Mouse (Mus musculus) erythroblast, embryonic 14.5 days (primary cell): ENCODE measurements around the gene Csnk2a2. TPM values are rescaled to one million over a fixed set of nuclear protein-coding genes. Genes with fewer than 3 reads are reported as not detected.

Experiments used
- H3K27me3 ChIP-seq: 2 replicates; pipeline ENCODE4 v1.6.1; 2012; ENCODE audit warnings: inconsistent platforms; ENCODE audit not compliant: control insufficient read depth
- H3K36me3 ChIP-seq: 2 replicates; pipeline ENCODE4 v1.6.1; 2012; ENCODE audit warnings: mild to moderate bottlenecking, inconsistent platforms; ENCODE audit not compliant: control insufficient read depth
- H3K4me1 ChIP-seq: 2 replicates; pipeline ENCODE4 v1.6.1; 2012; ENCODE audit warnings: inconsistent platforms; ENCODE audit not compliant: control insufficient read depth
- H3K4me3 ChIP-seq: replicated peaks from 2 replicates; pipeline ENCODE3; 2012; ENCODE audit warnings: moderate library complexity, mild to moderate bottlenecking, inconsistent platforms
- H3K9me3 ChIP-seq: 2 replicates; pipeline ENCODE4 v1.6.1; 2012; ENCODE audit warnings: low read length, inconsistent platforms, mixed read lengths; ENCODE audit not compliant: control insufficient read depth
- GATA1 ChIP-seq: IDR thresholded peaks from 2 replicates; pipeline ENCODE4 v1.6.1; 2012; ENCODE audit warnings: low read length, inconsistent platforms, mixed read lengths
- TAL1 ChIP-seq: IDR thresholded peaks from 3 replicates; pipeline ENCODE4 v1.6.1; 2012; ENCODE audit warnings: low read length, inconsistent platforms, mixed read lengths
- polyA plus RNA-seq: library from polyadenylated mRNA; stranded (reverse); fragments of >175 nt; gene quantifications from 2 replicates; pipeline ENCODE4 v1.2.3, GENCODE M21; 2012

The Csnk2a2 gene
- polyA plus RNA-seq, 1 experiment: 0.80 TPM

- H3K9me3 ChIP-seq: no peaks in the 10 kb centered on the region
- H3K4me3 ChIP-seq: no peak overlapping the region
- peaks cover 6% of the 10 kb centered on the region for H3K27me3 ChIP-seq
- peaks cover under 1% of the 10 kb centered on the region for H3K36me3 ChIP-seq
- peaks cover 15% of the 10 kb centered on the region for H3K4me1 ChIP-seq
- TF ChIP-seq TAL1 (no peak), GATA1 (no peak)
Measured at GRCm38 (mm10) chr8:95492057-95492456, 2.2 kb upstream of the Csnk2a2 start.

GRCm38 (mm10) chr8:95488698-95489332 lies 1.0 kb downstream of the Csnk2a2 start:
- no peaks in the 10 kb centered on the region for H3K9me3 ChIP-seq
- peaks cover 33% of the 10 kb centered on the region for H3K36me3 ChIP-seq
- TF ChIP-seq TAL1 (no peak), GATA1 (no peak)
- H3K4me1 ChIP-seq: peaks cover 23% of the 10 kb centered on the region
- peak overlapping the region; percentile 84 for H3K4me3 ChIP-seq
- H3K27me3 ChIP-seq: no peaks in the 10 kb centered on the region

GRCm38 (mm10) chr8:95487800-95488697 lies 1.8 kb downstream of the Csnk2a2 start:
- H3K27me3 ChIP-seq: no peaks in the 10 kb centered on the region
- H3K4me1 ChIP-seq: peaks cover 23% of the 10 kb centered on the region
- peaks cover 40% of the 10 kb centered on the region for H3K36me3 ChIP-seq
- H3K4me3 ChIP-seq: peak overlapping the region; percentile 84
- no peaks in the 10 kb centered on the region for H3K9me3 ChIP-seq
- TF ChIP-seq TAL1 (no peak), GATA1 (no peak)

- peaks cover 89% of the 10 kb centered on the region for H3K36me3 ChIP-seq
Measured at GRCm38 (mm10) chr8:95470008-95470407, 19.8 kb downstream of the Csnk2a2 start.

GRCm38 (mm10) chr8:95468995-95469394 lies 20.8 kb downstream of the Csnk2a2 start:
- H3K4me1 ChIP-seq: no peaks in the 10 kb centered on the region
- no peak overlapping the region for H3K4me3 ChIP-seq
- TF ChIP-seq TAL1 (no peak), GATA1 (no peak)
- no peaks in the 10 kb centered on the region for H3K27me3 ChIP-seq
- peaks cover 90% of the 10 kb centered on the region for H3K36me3 ChIP-seq
- no peaks in the 10 kb centered on the region for H3K9me3 ChIP-seq

More at GRCm38 (mm10) chr8:95470008-95470407, 19.8 kb downstream of the Csnk2a2 start:
- Histone ChIP-seq H3K27me3 (no peaks in the 10 kb centered on the region), H3K4me3 (no peak overlapping the region), H3K4me1 (no peaks in the 10 kb centered on the region), H3K9me3 (no peaks in the 10 kb centered on the region)
- TF ChIP-seq TAL1 (no peak), GATA1 (no peak)

- no peak for TF ChIP-seq GATA1
- no peak for TF ChIP-seq TAL1
- peaks cover 85% of the 10 kb centered on the region for H3K36me3 ChIP-seq
- no peaks in the 10 kb centered on the region for H3K27me3 ChIP-seq
- H3K9me3 ChIP-seq: no peaks in the 10 kb centered on the region
- H3K4me1 ChIP-seq: no peaks in the 10 kb centered on the region
- H3K4me3 ChIP-seq: no peak overlapping the region
Measured at GRCm38 (mm10) chr8:95466543-95466942, 23.3 kb downstream of the Csnk2a2 start.

- H3K4me3 ChIP-seq: no peak overlapping the region
- H3K27me3 ChIP-seq: no peaks in the 10 kb centered on the region
- peaks cover 95% of the 10 kb centered on the region for H3K36me3 ChIP-seq
- TF ChIP-seq GATA1 (no peak), TAL1 (no peak)
- no peaks in the 10 kb centered on the region for H3K9me3 ChIP-seq
- H3K4me1 ChIP-seq: no peaks in the 10 kb centered on the region
Measured at GRCm38 (mm10) chr8:95452518-95452917, 37.3 kb downstream of the Csnk2a2 start.

- no peak for TF ChIP-seq TAL1
- no peak for TF ChIP-seq GATA1
- Histone ChIP-seq H3K36me3 (peaks cover 80% of the 10 kb centered on the region), H3K4me1 (no peaks in the 10 kb centered on the region), H3K4me3 (no peak overlapping the region), H3K27me3 (no peaks in the 10 kb centered on the region), H3K9me3 (no peaks in the 10 kb centered on the region)
Measured at GRCm38 (mm10) chr8:95450271-95450670, 39.6 kb downstream of the Csnk2a2 start.

- H3K4me1 ChIP-seq: no peaks in the 10 kb centered on the region
- H3K27me3 ChIP-seq: no peaks in the 10 kb centered on the region
- H3K9me3 ChIP-seq: no peaks in the 10 kb centered on the region
- no peak overlapping the region for H3K4me3 ChIP-seq
- H3K36me3 ChIP-seq: peaks cover 54% of the 10 kb centered on the region
- no peak for TF ChIP-seq GATA1
- no peak for TF ChIP-seq TAL1
Measured at GRCm38 (mm10) chr8:95447661-95448060, 42.2 kb downstream of the Csnk2a2 start.
